Mouse (Mus musculus) CH12.LX (cell line): ENCODE data around the gene Rpl13a. TPM values are rescaled to one million over a fixed set of nuclear protein-coding genes. Genes with fewer than 3 reads are reported as not detected.

ENCODE experiments used
- DNase-seq: peaks from one replicate; pipeline ENCODE4 v3.0.0-alpha.2; 2013; ENCODE audit errors: extremely low read depth
- H3K27ac ChIP-seq: 2 replicates; pipeline ENCODE4 v1.5.1; 2012; ENCODE audit warnings: low read depth, mild to moderate bottlenecking, control low read depth, moderate library complexity; ENCODE audit not compliant: insufficient read depth
- H3K27me3 ChIP-seq: replicated peaks from 2 replicates; pipeline ENCODE3; 2012; ENCODE audit warnings: inconsistent platforms
- H3K36me3 ChIP-seq, 2 experiments: replicated peaks in 1 of 2; 2 replicates each; pipeline versions ENCODE3 to v1.6.1; 2012; ENCODE audit warnings: inconsistent platforms in 1 of 2, low read length in 1 of 2, mild to moderate bottlenecking in 1 of 2, mixed read lengths in 1 of 2, moderate library complexity in 1 of 2; ENCODE audit not compliant: control insufficient read depth in 1 of 2, insufficient read depth in 1 of 2
- H3K4me1 ChIP-seq, 2 experiments: 2 replicates each; pipeline ENCODE4 v1.6.1; 2012; ENCODE audit warnings: inconsistent platforms in 1 of 2, moderate library complexity in 1 of 2; ENCODE audit not compliant: insufficient read depth in 2 of 2, control insufficient read depth in 1 of 2
- H3K4me2 ChIP-seq: 2 replicates; pipeline ENCODE4 v1.6.1; 2012; ENCODE audit warnings: low read depth, mild to moderate bottlenecking, control low read depth; ENCODE audit not compliant: poor library complexity, insufficient read depth, severe bottlenecking
- H3K4me3 ChIP-seq, 3 experiments: fragments of 150-350 bp in 1 of 3; sonication (generic) in 1 of 3; replicated peaks in 1 of 3; 2 replicates each; pipeline versions ENCODE3 to v1.5.1; 2011 to 2012; ENCODE audit warnings: low read depth in 2 of 3, low read length in 2 of 3, mild to moderate bottlenecking in 2 of 3, moderate library complexity in 2 of 3, control low read depth in 1 of 3, improper control_type of control experiment in 1 of 3, inconsistent platforms in 1 of 3, mixed read lengths in 1 of 3; ENCODE audit not compliant: poor library complexity in 1 of 3
- H3K79me2 ChIP-seq: replicated peaks from 2 replicates; pipeline ENCODE4 v1.6.1; 2012; ENCODE audit warnings: mild to moderate bottlenecking, moderate library complexity; ENCODE audit not compliant: control insufficient read depth, poor library complexity, insufficient read depth, severe bottlenecking; ENCODE audit errors: extremely low read depth
- H3K9ac ChIP-seq: 2 replicates; pipeline ENCODE4 v1.6.1; 2012; ENCODE audit warnings: low read depth, mild to moderate bottlenecking, control low read depth, moderate library complexity; ENCODE audit not compliant: insufficient read depth
- H3K9me3 ChIP-seq: replicated peaks from 2 replicates; pipeline ENCODE3; 2012; ENCODE audit warnings: low read length, inconsistent platforms, mixed read lengths
- CHD2 ChIP-seq: IDR thresholded peaks from 2 replicates; pipeline ENCODE4 v1.6.1; 2011; ENCODE audit warnings: low read length, improper control_type of control experiment
- CTCF ChIP-seq, 2 experiments: IDR thresholded peaks in 1 of 2; conservative IDR thresholded peaks in 1 of 2; 2 replicates each; pipeline ENCODE4 v1.5.1; 2011 to 2012; ENCODE audit warnings: low read depth in 2 of 2, low read length in 2 of 2, improper control_type of control experiment in 1 of 2, inconsistent platforms in 1 of 2, mild to moderate bottlenecking in 1 of 2, moderate library complexity in 1 of 2
- ELF1 ChIP-seq: IDR thresholded peaks from 2 replicates; pipeline ENCODE4 v1.6.1; 2014; ENCODE audit warnings: low read depth, mild to moderate bottlenecking, inconsistent platforms, low read length, improper control_type of control experiment
- ETS1 ChIP-seq: conservative IDR thresholded peaks from 2 replicates; pipeline ENCODE4 v1.6.1; 2012; ENCODE audit warnings: low read depth, mild to moderate bottlenecking, inconsistent platforms, low read length, improper control_type of control experiment, moderate library complexity
- IRF4 ChIP-seq: IDR thresholded peaks from 2 replicates; pipeline ENCODE4 v1.6.1; 2014; ENCODE audit warnings: low read depth, mild to moderate bottlenecking, inconsistent platforms, low read length, improper control_type of control experiment
- JUN ChIP-seq: IDR thresholded peaks from 2 replicates; pipeline ENCODE4 v1.6.1; 2011; ENCODE audit warnings: low read depth, mild to moderate bottlenecking, low read length, improper control_type of control experiment, moderate library complexity; ENCODE audit not compliant: insufficient read depth
- JUND ChIP-seq: conservative IDR thresholded peaks from 2 replicates; pipeline ENCODE4 v1.6.1; 2011; ENCODE audit warnings: low read depth, low read length, improper control_type of control experiment
- KAT2A ChIP-seq: IDR thresholded peaks from 2 replicates; pipeline ENCODE4 v1.6.1; 2012; ENCODE audit warnings: low read length, improper control_type of control experiment, inconsistent platforms; ENCODE audit not compliant: insufficient replicate concordance
- MAZ ChIP-seq: IDR thresholded peaks from 2 replicates; pipeline ENCODE4 v1.6.1; 2012; ENCODE audit warnings: low read depth, mild to moderate bottlenecking, inconsistent platforms, low read length, improper control_type of control experiment, moderate library complexity
- MEF2A ChIP-seq: IDR thresholded peaks from 2 replicates; pipeline ENCODE4 v1.6.1; 2014; ENCODE audit warnings: low read depth, mild to moderate bottlenecking, inconsistent platforms, low read length, improper control_type of control experiment, borderline replicate concordance
- MYC ChIP-seq: IDR thresholded peaks from 2 replicates; pipeline ENCODE4 v1.6.1; 2011; ENCODE audit warnings: low read depth, mild to moderate bottlenecking, improper control_type of control experiment, low read length
- NELFE ChIP-seq: IDR thresholded peaks from 2 replicates; pipeline ENCODE4 v1.6.1; 2011; ENCODE audit warnings: low read depth, low read length, improper control_type of control experiment
- PAX5 ChIP-seq: IDR thresholded peaks from 2 replicates; pipeline ENCODE4 v1.6.1; 2012; ENCODE audit warnings: low read length, inconsistent platforms, mixed read lengths
- RAD21 ChIP-seq: IDR thresholded peaks from 2 replicates; pipeline ENCODE4 v1.6.1; 2011; ENCODE audit warnings: low read depth, mild to moderate bottlenecking, low read length, improper control_type of control experiment, moderate library complexity
- RCOR1 ChIP-seq: conservative IDR thresholded peaks from 2 replicates; pipeline ENCODE4 v1.6.1; 2012; ENCODE audit warnings: low read depth, mild to moderate bottlenecking, inconsistent platforms, low read length, improper control_type of control experiment
- SIN3A ChIP-seq: IDR thresholded peaks from 2 replicates; pipeline ENCODE4 v1.6.1; 2012; ENCODE audit warnings: low read length, improper control_type of control experiment, inconsistent platforms
- TBP ChIP-seq: conservative IDR thresholded peaks from 2 replicates; pipeline ENCODE4 v1.6.1; 2011; ENCODE audit warnings: low read depth, low read length, improper control_type of control experiment
- TCF12 ChIP-seq: IDR thresholded peaks from 2 replicates; pipeline ENCODE4 v1.6.1; 2014; ENCODE audit warnings: low read depth, mild to moderate bottlenecking, inconsistent platforms, low read length, improper control_type of control experiment
- UBTF ChIP-seq: IDR thresholded peaks from 2 replicates; pipeline ENCODE4 v1.6.1; 2012; ENCODE audit warnings: low read depth, mild to moderate bottlenecking, inconsistent platforms, low read length, improper control_type of control experiment, moderate library complexity
- ZC3H11A ChIP-seq: IDR thresholded peaks from 2 replicates; pipeline ENCODE4 v1.6.1; 2012; ENCODE audit warnings: low read depth, mild to moderate bottlenecking, inconsistent platforms, low read length, improper control_type of control experiment
- ZKSCAN1 ChIP-seq: IDR thresholded peaks from 2 replicates; pipeline ENCODE4 v1.6.1; 2012; ENCODE audit warnings: low read depth, inconsistent platforms, low read length, improper control_type of control experiment, borderline replicate concordance
- dilution Hi-C: fragments of 300-500 bp; cut with MboI; formaldehyde crosslinking; loops from 2 replicates; pipeline ENCODE4 v1.14.3; 2020; ENCODE audit warnings: low sequenced_read_pairs; ENCODE audit not compliant: extremely low pct_unique_long_range_greater_than_20kb, extremely low pct_ligation_motif_present
- in situ Hi-C: fragments of 300-500 bp; cut with MboI; formaldehyde crosslinking; loops from 3 replicates; pipeline ENCODE4 v1.14.3; 2019; ENCODE audit warnings: low sequenced_read_pairs, low pct_ligation_motif_present, low pct_unique_long_range_greater_than_20kb, mixed read lengths
- polyA plus RNA-seq: library from polyadenylated mRNA; unstranded; fragments of >175 nt; gene quantifications from 2 replicates; pipeline ENCODE4 v1.2.1, GENCODE M21; 2012; ENCODE audit warnings: low read depth; ENCODE audit not compliant: insufficient read length
- total RNA-seq, 2 experiments: library from RNA; depleted of rRNA; stranded (reverse); fragments of 300-350 nt in 1 of 2; fragments of >200 nt in 1 of 2; gene quantifications; 2 replicates each; pipeline ENCODE4 v1.2.3; 2012 to 2014

The Rpl13a gene
- total and polyA plus RNA-seq, 3 experiments, result 2,822 to 5,043 (median 4,154) TPM

DNA sequence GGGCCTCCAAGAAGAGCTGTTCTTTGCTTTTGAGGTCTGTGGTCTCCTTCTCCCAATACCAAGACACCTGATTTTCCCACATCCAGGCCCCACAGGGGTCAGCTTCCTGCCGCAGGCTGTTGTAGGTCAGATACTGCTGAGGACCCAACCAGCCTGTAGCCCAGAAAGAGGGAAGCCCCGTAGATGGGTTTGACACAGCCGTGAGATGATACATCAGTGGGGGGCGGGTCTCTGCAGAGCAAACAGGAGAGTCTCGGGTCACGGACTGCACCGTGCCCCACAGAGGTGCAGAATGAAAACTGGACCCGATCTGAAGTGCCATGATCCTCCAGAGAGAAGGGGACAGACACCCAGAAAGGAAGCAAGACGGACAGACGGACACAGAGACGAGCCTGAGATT, 26.1 kb downstream of the Rpl13a start:
- Histone ChIP-seq H3K4me3 (no peak overlapping the region), H3K27ac (no peak overlapping the region), H3K79me2 (no peaks in the 10 kb centered on the region), H3K27me3 (no peaks in the 10 kb centered on the region), H3K9me3 (no peaks in the 10 kb centered on the region), H3K36me3 (no peaks in the 10 kb centered on the region), H3K9ac (no peak overlapping the region), H3K4me2 (no peak overlapping the region), H3K4me1 (peaks cover 0 to 10% of the 10 kb centered on the region in 2 experiments; a peak in 2 of 4 replicates)
- no peak for DNase-seq
- TF ChIP-seq TBP (no peak), ETS1 (no peak), MEF2A (no peak), ZC3H11A (no peak), JUN (no peak), ZKSCAN1 (no peak), KAT2A (no peak), MAZ (no peak), NELFE (no peak), TCF12 (no peak), IRF4 (no peak)
- dilution Hi-C loops (no loop called here), in situ Hi-C loops (no loop called here)

DNA sequence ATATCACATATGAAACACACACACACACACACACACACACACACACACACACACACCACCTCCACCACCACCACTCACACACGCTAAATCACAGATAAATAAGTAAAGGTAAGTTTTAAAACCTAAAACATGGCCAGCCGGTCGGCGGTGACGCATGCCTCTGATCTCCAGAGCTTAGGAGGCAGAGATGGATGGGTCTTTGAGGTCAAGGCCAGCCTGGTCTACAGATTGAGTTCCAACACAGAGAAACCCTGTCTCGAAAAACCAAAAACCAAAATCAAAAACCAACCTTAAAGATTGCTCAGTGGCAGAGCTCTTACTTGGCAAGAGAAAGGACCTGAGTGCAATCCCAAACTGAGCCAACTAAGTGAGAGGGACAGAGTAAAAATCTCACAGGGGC, 28.5 kb downstream of the Rpl13a start:
- in situ Hi-C loops, result no loop called here
- H3K4me2 ChIP-seq, result no peak overlapping the region
- H3K9ac ChIP-seq, result no peak overlapping the region
- H3K4me1 ChIP-seq, result peaks cover 0 to 12% of the 10 kb centered on the region in 2 experiments; a peak in 2 of 4 replicates
- no peaks in the 10 kb centered on the region for H3K27me3 ChIP-seq
- no peak for DNase-seq
- H3K79me2 ChIP-seq, result no peaks in the 10 kb centered on the region
- dilution Hi-C loops, result no loop called here
- no peaks in the 10 kb centered on the region for H3K9me3 ChIP-seq
- H3K27ac ChIP-seq, result no peak overlapping the region
- no peak overlapping the region for H3K4me3 ChIP-seq
- no peaks in the 10 kb centered on the region for H3K36me3 ChIP-seq
- no peak for TF ChIP-seq UBTF
- no peak for TF ChIP-seq JUND
- no peak for TF ChIP-seq IRF4
- no peak for TF ChIP-seq JUN
- no peak for TF ChIP-seq CHD2
- no peak for TF ChIP-seq ZC3H11A
- TF ChIP-seq ELF1, result no peak
- TF ChIP-seq TBP, result no peak
- no peak for TF ChIP-seq MYC
- no peak for TF ChIP-seq RAD21
- no peak for TF ChIP-seq CTCF (conservative IDR thresholded peaks at IDR 0.05 in 1 of 2, IDR thresholded peaks at IDR 0.05 in 1 of 2; ENCODE audit: low read depth in 2 of 2, low read length in 2 of 2)
- TF ChIP-seq RCOR1, result no peak
- no peak for TF ChIP-seq SIN3A
- no peak for TF ChIP-seq ETS1
- no peak for TF ChIP-seq PAX5
